Mouse (Mus musculus) limb, embryonic 14.5 days (tissue): ENCODE measurements around the gene Klk6. TPM values are rescaled to one million over a fixed set of nuclear protein-coding genes. Genes with fewer than 3 reads are reported as not detected.

ENCODE experiments used
- ATAC-seq: fragments of 200-750 bp; cut with Nextera tagmentation; 2 replicates; pipeline ENCODE4 v1.8.0; 2017; ENCODE audit warnings: low read depth, moderate number of reproducible peaks, moderate TSS enrichment; ENCODE audit not compliant: low FRiP score
- DNase-seq: peaks from one replicate; pipeline ENCODE4 v3.0.0-alpha.2; 2015; ENCODE audit warnings: low spot score
- H3K27ac ChIP-seq: fragments of 300-500 bp; sonication (generic); replicated peaks from 2 replicates; pipeline ENCODE4 v1.5.1; 2014; ENCODE audit warnings: low read depth, mild to moderate bottlenecking, low read length, moderate library complexity, mixed read lengths
- H3K27me3 ChIP-seq: fragments of 300-500 bp; sonication (generic); 2 replicates; pipeline ENCODE4 v1.6.1; 2014; ENCODE audit warnings: low read length, mixed read lengths; ENCODE audit not compliant: control insufficient read depth, insufficient read depth
- H3K36me3 ChIP-seq: fragments of 300-500 bp; sonication (generic); 2 replicates; pipeline ENCODE4 v1.6.1; 2014; ENCODE audit warnings: mild to moderate bottlenecking, low read length, moderate library complexity, mixed read lengths; ENCODE audit not compliant: control insufficient read depth, insufficient read depth
- H3K4me1 ChIP-seq: fragments of 300-500 bp; sonication (generic); 2 replicates; pipeline ENCODE4 v1.6.1; 2014; ENCODE audit warnings: antibody characterized with exemption, low read length, mixed read lengths; ENCODE audit not compliant: control insufficient read depth, insufficient read depth
- H3K4me2 ChIP-seq: fragments of 300-500 bp; sonication (generic); replicated peaks from 2 replicates; pipeline ENCODE4 v1.6.1; 2014; ENCODE audit warnings: low read depth, mild to moderate bottlenecking, low read length, moderate library complexity; ENCODE audit not compliant: severe bottlenecking
- H3K4me3 ChIP-seq: fragments of 300-500 bp; sonication (generic); replicated peaks from 2 replicates; pipeline ENCODE4 v1.5.1; 2014; ENCODE audit warnings: low read length
- H3K9ac ChIP-seq: fragments of 300-500 bp; sonication (generic); 2 replicates; pipeline ENCODE4 v1.6.1; 2014; ENCODE audit warnings: mild to moderate bottlenecking, low read depth, low read length, moderate library complexity; ENCODE audit not compliant: severe bottlenecking
- H3K9me3 ChIP-seq: fragments of 300-500 bp; sonication (generic); 2 replicates; pipeline ENCODE4 v1.6.1; 2016; ENCODE audit warnings: low read length; ENCODE audit not compliant: control insufficient read depth
- POLR2A ChIP-seq: fragments of 200-500 bp; IDR thresholded peaks from 2 replicates; pipeline ENCODE4 v1.8.0; 2012; ENCODE audit warnings: inconsistent platforms, mild to moderate bottlenecking, moderate library complexity, borderline replicate concordance; ENCODE audit not compliant: insufficient read depth, insufficient read length; ENCODE audit errors: extremely low read depth
- WGBS: fragments of 180-500 bp; shearing (Covaris S2); extraction: QIAGEN DNeasy Blood & Tissue Kit; methylation state at CpG from one replicate; pipeline ENCODE4 v1.1.7; 2014; 5-methylcytosine and 5-hydroxymethylcytosine counted together
- polyA plus RNA-seq, 2 experiments: library from polyadenylated mRNA; depleted of rRNA in 1 of 2; stranded (reverse) in 1 of 2; unstranded in 1 of 2; fragments of >200 nt; fragmentation: Nextera tagmentation in 1 of 2; extraction: Ambion mirVana in 1 of 2; gene quantifications; 2 replicates each; pipeline versions ENCODE4 v1.2.1 to v1.2.3; 2012 to 2014

Gene Klk6
- polyA plus RNA-seq, 2 experiments, result not detected

- H3K27me3 ChIP-seq, result no peaks in the 10 kb centered on the region
- ATAC-seq (no peak), DNase-seq (no peak)
- TF ChIP-seq POLR2A, result no peak
- H3K9ac ChIP-seq, result no peak overlapping the region
- H3K36me3 ChIP-seq, result no peaks in the 10 kb centered on the region
- H3K4me1 ChIP-seq, result no peaks in the 10 kb centered on the region
- no peak overlapping the region for H3K4me3 ChIP-seq
- no peak overlapping the region for H3K27ac ChIP-seq
- H3K4me2 ChIP-seq, result no peak overlapping the region
- H3K9me3 ChIP-seq, result no peaks in the 10 kb centered on the region
Observed at GRCm38 (mm10) chr7:43816746-43817145, 7.6 kb upstream of the Klk6 start.

DNA sequence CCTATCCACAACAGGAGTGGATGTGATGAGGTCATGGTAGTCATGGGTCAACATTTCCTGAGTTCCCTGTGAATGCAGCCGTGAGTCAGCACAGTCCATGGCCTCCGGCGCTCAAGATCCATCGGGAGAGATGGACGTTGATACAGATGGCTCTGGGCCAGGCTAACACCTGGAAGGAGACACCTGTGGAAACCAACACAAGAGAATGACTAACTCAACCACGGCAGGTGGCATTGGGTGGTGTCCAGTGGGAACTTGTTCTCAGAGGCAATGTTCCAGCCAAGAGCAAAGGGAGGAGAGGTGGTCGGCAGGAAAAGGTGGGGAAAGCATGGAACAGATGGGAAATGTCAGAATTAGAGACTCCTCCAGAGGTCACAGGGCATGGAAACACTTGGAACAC, 2.7 kb upstream of the Klk6 start:
- no peak for TF ChIP-seq POLR2A
- 84% methylated on average over 7 of the region's 7 CpGs for WGBS
- Histone ChIP-seq H3K36me3 (no peaks in the 10 kb centered on the region), H3K27me3 (no peaks in the 10 kb centered on the region), H3K9ac (no peak overlapping the region), H3K9me3 (no peaks in the 10 kb centered on the region), H3K4me1 (no peaks in the 10 kb centered on the region), H3K27ac (no peak overlapping the region), H3K4me3 (no peak overlapping the region), H3K4me2 (no peak overlapping the region)
- DNase-seq (no peak), ATAC-seq (no peak)

- no peaks in the 10 kb centered on the region for H3K36me3 ChIP-seq
- no peak overlapping the region for H3K27ac ChIP-seq
- WGBS, result 76% methylated on average over 5 of the region's 5 CpGs
- no peak for DNase-seq
- H3K9me3 ChIP-seq, result no peaks in the 10 kb centered on the region
- ATAC-seq, result no peak
- no peak for TF ChIP-seq POLR2A
- no peaks in the 10 kb centered on the region for H3K27me3 ChIP-seq
- no peak overlapping the region for H3K4me3 ChIP-seq
- no peaks in the 10 kb centered on the region for H3K4me1 ChIP-seq
- no peak overlapping the region for H3K9ac ChIP-seq
- H3K4me2 ChIP-seq, result no peak overlapping the region
Observed at GRCm38 (mm10) chr7:43826056-43826455, 1.8 kb downstream of the Klk6 start.

DNA sequence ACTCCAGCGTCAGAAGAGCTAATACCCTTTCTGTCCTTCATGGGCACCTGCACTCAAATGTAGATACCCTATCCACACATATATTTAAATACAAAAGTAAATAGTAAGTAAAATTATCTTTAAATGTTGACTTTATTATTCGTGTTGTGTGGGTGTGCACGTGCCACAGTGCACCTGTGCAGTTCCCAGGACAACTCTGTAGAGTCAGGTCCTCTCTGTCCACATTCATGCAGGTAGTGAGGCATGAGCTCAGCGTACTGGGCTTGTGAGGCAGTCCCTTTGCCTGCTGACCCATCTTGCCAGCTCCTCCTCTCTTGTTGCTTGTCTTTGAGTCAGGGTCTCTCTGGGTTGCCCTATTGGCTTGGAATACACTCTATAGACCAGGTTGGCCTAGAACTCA, 3.4 kb downstream of the Klk6 start:
- Histone ChIP-seq H3K4me1 (no peaks in the 10 kb centered on the region), H3K9ac (no peak overlapping the region), H3K9me3 (no peaks in the 10 kb centered on the region), H3K4me2 (no peak overlapping the region), H3K36me3 (no peaks in the 10 kb centered on the region), H3K27ac (no peak overlapping the region), H3K4me3 (no peak overlapping the region), H3K27me3 (no peaks in the 10 kb centered on the region)
- no peak for TF ChIP-seq POLR2A
- WGBS, result 85% methylated on average over 4 of the region's 4 CpGs
- ATAC-seq, result no peak
- no peak for DNase-seq

DNA sequence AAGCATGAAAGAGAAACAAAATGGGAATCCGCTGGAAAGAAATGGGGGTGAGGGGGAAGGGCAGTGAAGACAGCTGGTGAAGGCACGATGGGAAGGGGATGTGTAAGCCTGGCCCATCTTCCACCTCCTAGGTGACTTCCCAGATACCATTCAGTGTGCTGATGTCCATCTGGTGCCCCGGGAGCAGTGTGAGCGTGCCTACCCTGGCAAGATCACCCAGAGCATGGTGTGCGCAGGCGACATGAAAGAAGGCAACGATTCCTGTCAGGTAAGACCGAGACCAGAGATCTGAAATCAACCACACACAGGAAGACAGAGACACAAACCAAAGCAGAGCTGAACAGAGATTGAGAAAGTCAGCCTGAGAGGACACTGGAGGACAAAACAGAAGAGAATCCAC, 4.7 kb downstream of the Klk6 start:
- Histone ChIP-seq H3K9me3 (no peaks in the 10 kb centered on the region), H3K4me3 (no peak overlapping the region), H3K4me1 (no peaks in the 10 kb centered on the region), H3K4me2 (no peak overlapping the region), H3K9ac (no peak overlapping the region), H3K36me3 (no peaks in the 10 kb centered on the region), H3K27ac (no peak overlapping the region), H3K27me3 (no peaks in the 10 kb centered on the region)
- TF ChIP-seq POLR2A, result no peak
- no peak for ATAC-seq
- DNase-seq, result no peak
- 89% methylated on average over 8 of the region's 8 CpGs for WGBS

DNA sequence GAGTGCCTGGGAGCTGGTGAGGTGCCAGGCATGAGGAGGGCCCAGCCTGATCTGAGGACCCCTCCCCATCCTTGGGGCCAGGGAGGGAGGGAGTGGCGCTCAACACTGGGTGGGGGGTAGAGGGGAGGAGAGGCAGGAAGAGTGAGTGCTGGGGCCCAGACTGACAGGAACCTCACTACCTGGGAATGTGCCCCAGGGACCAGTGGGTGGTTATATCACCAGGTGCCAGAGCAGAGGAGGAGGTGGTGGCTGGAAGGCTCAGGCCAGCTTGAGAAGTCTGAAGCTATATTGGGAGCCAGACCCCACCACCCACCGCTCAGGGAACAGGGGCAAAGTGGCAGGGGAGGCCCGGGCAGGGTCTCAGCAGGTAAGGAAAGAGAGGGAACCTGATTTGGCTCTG, 17.4 kb downstream of the Klk6 start, which contains the start of gene Klk5:
Gene Klk5 (plus strand): TSS at position 271 of the 400 bp plus-strand sequence.
- no peak for TF ChIP-seq POLR2A
- no peak within 1 kb of the TSS for H3K4me2 ChIP-seq
- H3K4me1 ChIP-seq, result no peaks in the 10 kb centered on the region
- no peaks in the 10 kb centered on the region for H3K36me3 ChIP-seq
- no peak within 1 kb of the TSS for H3K9ac ChIP-seq
- no peaks in the 10 kb centered on the region for H3K27me3 ChIP-seq
- no peak for DNase-seq
- H3K4me3 ChIP-seq, result no peak within 1 kb of the TSS
- H3K9me3 ChIP-seq, result no peaks in the 10 kb centered on the region
- ATAC-seq, result no peak
- no peak within 1 kb of the TSS for H3K27ac ChIP-seq
- 33% methylated on average over 3 of the region's 3 CpGs for WGBS
